Mouse (Mus musculus) forebrain, embryonic 12.5 days (tissue): ENCODE measurements at regions not wholly inside any gene's neighbourhood (a gene's known extent, or its start where the extent isn't known, plus 50 kb on each side); places are given as distances from the start of the nearest gene placed in this dataset.

Source experiments
- ATAC-seq: fragments of 200-750 bp; cut with Nextera tagmentation; 2 replicates; pipeline ENCODE4 v1.8.0; 2017; ENCODE audit warnings: moderate TSS enrichment; ENCODE audit not compliant: low FRiP score
- H3K27ac ChIP-seq: fragments of 300-500 bp; sonication (generic); 2 replicates; pipeline ENCODE4 v1.5.1; 2016; ENCODE audit warnings: mild to moderate bottlenecking
- H3K27me3 ChIP-seq: fragments of 300-500 bp; sonication (generic); 2 replicates; pipeline ENCODE4 v1.6.1; 2016; ENCODE audit warnings: mild to moderate bottlenecking
- H3K36me3 ChIP-seq: fragments of 300-500 bp; sonication (generic); replicated peaks from 2 replicates; pipeline ENCODE4 v1.6.1; 2016; ENCODE audit warnings: mild to moderate bottlenecking
- H3K4me1 ChIP-seq: fragments of 300-500 bp; sonication (generic); 2 replicates; pipeline ENCODE4 v1.6.1; 2016
- H3K4me2 ChIP-seq: fragments of 300-500 bp; sonication (generic); 2 replicates; pipeline ENCODE4 v1.6.1; 2016; ENCODE audit warnings: mild to moderate bottlenecking, moderate library complexity
- H3K4me3 ChIP-seq: fragments of 300-500 bp; sonication (generic); replicated peaks from 2 replicates; pipeline ENCODE4 v1.5.1; 2016; ENCODE audit warnings: mild to moderate bottlenecking
- H3K9ac ChIP-seq: fragments of 300-500 bp; sonication (generic); 2 replicates; pipeline ENCODE4 v1.6.1; 2016; ENCODE audit warnings: mild to moderate bottlenecking
- H3K9me3 ChIP-seq: fragments of 300-500 bp; sonication (generic); 2 replicates; pipeline ENCODE4 v1.6.1; 2016
- WGBS: fragments of 180-500 bp; shearing (Covaris S2); methylation state at CpG from one replicate; pipeline ENCODE4 v1.1.7; 2016; 5-methylcytosine and 5-hydroxymethylcytosine counted together

DNA sequence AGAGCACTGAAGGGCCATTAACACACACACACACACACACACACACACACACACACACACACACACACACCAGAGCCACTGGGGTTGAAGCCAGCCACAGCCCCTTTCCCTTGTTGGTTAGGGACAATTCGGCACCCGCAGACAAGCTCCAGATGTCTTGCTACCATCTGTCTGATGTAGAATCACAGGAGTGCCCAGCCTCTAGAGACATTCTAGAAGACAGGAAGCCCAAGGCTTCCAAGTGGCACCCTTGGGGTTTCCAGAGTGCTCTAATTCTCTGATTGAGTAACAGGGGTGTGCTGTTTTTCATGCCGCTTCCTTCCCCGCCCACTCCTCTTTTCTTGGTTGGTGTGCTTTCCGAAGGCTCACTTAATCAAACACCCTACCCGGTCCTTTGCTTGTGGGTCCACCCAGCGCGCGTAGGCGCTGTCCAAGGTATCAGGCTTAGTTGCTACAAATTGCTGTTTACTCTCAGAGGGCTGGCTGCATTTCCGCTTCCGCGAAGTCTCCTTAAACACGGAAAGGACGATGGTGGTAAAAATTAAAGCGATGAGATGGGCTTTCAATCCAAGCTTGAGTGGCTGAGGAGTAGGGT lies 59.5 kb upstream of the Zbtb18 start:
- H3K9me3 ChIP-seq, result no peaks in the 10 kb centered on the region
- H3K27me3 ChIP-seq, result no peaks in the 10 kb centered on the region
- peaks cover 8% of the 10 kb centered on the region; the same call in 1 of the 2 replicates for H3K4me1 ChIP-seq
- 21% methylated on average over 16 of the region's 16 CpGs for WGBS
- no peak overlapping the region for H3K4me3 ChIP-seq
- peak; percentile 30; the same call in 1 of the 2 replicates for ATAC-seq
- H3K36me3 ChIP-seq, result no peaks in the 10 kb centered on the region
- H3K27ac ChIP-seq, result no peak overlapping the region
- no peak overlapping the region for H3K9ac ChIP-seq
- no peak overlapping the region for H3K4me2 ChIP-seq

DNA sequence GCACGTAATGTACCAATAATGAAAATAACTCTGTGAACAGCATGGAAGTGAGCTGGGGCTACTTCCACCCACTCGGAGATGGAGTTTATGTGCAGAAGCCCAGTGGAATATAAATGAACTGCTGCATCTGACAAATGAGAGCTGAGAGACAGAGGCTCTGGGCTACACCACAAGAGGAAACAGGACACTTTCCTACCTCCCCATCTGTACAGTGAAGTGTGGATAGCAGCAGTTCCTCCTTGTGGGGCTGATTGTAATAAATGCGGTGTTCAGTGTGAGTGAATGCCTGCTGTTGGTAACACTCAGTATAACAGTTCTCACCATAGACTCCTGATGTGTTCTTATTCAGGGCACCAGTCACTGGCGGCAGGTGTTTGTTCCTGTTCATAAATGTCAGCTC lies 60.0 kb upstream of the Zbtb18 start:
- peak; percentile 67 for ATAC-seq
- no peak overlapping the region for H3K4me2 ChIP-seq
- WGBS, result 81% methylated on average over 4 of the region's 4 CpGs

DNA sequence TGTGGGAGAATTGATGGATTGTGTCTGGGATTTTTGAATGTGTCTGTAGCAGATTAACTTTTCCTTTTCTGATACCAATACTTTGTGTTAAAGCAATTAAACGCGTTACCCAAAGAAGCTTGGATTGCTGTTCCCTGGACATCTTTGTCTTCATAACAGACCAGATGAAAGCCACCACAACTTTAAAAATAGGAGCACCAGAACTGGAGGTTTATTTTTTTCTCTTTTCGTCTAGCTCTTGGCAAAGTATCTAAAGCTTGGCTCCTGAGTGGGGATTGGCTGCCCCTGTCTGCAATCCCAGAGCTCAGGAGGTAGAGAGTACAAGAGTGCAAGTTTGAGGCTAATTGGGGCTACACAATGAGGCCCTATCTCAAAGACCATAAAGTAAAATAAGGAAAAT lies 64.0 kb upstream of the Zbtb18 start:
- H3K4me2 ChIP-seq, result no peak overlapping the region
- no peak for ATAC-seq

More for the DNA sequence above, 60.0 kb upstream of the Zbtb18 start:
- H3K4me3 ChIP-seq, result no peak overlapping the region
- H3K27ac ChIP-seq, result no peak overlapping the region
- peaks cover 10% of the 10 kb centered on the region; the same call in 1 of the 2 replicates for H3K4me1 ChIP-seq
- H3K36me3 ChIP-seq, result no peaks in the 10 kb centered on the region
- H3K9me3 ChIP-seq, result no peaks in the 10 kb centered on the region
- H3K9ac ChIP-seq, result no peak overlapping the region
- H3K27me3 ChIP-seq, result no peaks in the 10 kb centered on the region

DNA sequence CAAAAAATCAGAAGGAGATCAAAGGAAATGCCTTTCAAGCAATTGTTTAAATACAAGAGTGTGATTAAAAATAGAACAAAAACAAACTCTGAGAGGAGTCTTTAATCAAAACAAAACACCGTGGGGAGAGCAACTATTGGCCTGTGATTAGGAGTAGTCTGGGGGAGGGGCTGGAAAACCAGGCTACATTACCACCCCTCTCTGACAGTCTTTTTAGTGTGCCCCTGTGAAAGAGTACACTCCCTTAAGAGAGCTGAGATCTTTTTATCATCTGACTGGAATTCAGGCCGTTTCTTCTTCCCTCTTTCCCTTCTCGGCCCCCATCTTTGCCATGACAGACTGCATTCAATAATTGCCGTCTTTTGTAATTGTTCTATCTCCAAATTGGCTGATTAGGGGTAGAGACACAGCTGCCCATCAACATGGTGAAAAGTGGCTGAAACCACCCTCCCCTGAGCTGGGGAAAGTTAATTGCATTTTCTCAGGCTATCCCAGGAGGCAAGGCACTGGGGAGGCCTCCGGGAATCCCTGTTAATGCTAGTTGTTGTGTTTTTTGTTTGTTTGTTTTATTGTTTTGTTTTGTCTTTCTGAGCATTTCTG lies 68.8 kb upstream of the Zbtb18 start:
- peak; percentile 90 for ATAC-seq
- peak overlapping the region; percentile 24 for H3K4me2 ChIP-seq
- H3K9ac ChIP-seq, result peak overlapping the region; percentile 17; the same call in 1 of the 2 replicates
- no peak overlapping the region for H3K4me3 ChIP-seq
- H3K27me3 ChIP-seq, result no peaks in the 10 kb centered on the region
- peak overlapping the region; percentile 57 for H3K27ac ChIP-seq
- peaks cover 23% of the 10 kb centered on the region for H3K4me1 ChIP-seq
- no peaks in the 10 kb centered on the region for H3K36me3 ChIP-seq
- H3K9me3 ChIP-seq, result no peaks in the 10 kb centered on the region
- WGBS, result 2% methylated on average over 5 of the region's 5 CpGs

More for the DNA sequence above, 64.0 kb upstream of the Zbtb18 start:
- Histone ChIP-seq H3K4me1 (peaks cover 24% of the 10 kb centered on the region), H3K4me3 (no peak overlapping the region), H3K9ac (no peak overlapping the region), H3K27me3 (no peaks in the 10 kb centered on the region), H3K36me3 (no peaks in the 10 kb centered on the region), H3K27ac (no peak overlapping the region), H3K9me3 (no peaks in the 10 kb centered on the region)
- WGBS, result 66% methylated on average over 3 of the region's 3 CpGs

DNA sequence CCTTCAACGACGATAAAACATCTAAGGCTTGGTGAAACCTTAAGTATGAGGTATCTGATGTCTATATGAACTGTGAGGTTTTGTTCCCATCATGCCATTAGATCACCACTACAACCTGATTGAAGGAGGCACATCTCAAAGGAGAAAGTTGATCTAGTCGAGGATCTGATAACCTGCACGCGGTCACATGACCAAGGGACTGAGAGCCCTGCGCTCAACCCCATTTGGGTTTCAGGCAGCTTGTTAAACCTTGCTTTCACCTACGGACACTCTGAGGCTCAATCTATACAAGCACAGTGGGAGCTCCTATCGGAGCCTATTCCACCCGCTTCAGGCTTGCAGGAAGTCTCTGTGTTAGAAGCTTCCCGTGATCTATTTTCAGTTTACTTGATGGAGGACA lies 70.1 kb upstream of the Zbtb18 start:
- Histone ChIP-seq H3K9me3 (no peaks in the 10 kb centered on the region), H3K4me1 (peaks cover 23% of the 10 kb centered on the region), H3K27me3 (no peaks in the 10 kb centered on the region), H3K36me3 (no peaks in the 10 kb centered on the region), H3K4me3 (no peak overlapping the region), H3K9ac (no peak overlapping the region), H3K4me2 (no peak overlapping the region), H3K27ac (no peak overlapping the region)
- 58% methylated on average over 10 of the region's 10 CpGs for WGBS
- no peak for ATAC-seq

DNA sequence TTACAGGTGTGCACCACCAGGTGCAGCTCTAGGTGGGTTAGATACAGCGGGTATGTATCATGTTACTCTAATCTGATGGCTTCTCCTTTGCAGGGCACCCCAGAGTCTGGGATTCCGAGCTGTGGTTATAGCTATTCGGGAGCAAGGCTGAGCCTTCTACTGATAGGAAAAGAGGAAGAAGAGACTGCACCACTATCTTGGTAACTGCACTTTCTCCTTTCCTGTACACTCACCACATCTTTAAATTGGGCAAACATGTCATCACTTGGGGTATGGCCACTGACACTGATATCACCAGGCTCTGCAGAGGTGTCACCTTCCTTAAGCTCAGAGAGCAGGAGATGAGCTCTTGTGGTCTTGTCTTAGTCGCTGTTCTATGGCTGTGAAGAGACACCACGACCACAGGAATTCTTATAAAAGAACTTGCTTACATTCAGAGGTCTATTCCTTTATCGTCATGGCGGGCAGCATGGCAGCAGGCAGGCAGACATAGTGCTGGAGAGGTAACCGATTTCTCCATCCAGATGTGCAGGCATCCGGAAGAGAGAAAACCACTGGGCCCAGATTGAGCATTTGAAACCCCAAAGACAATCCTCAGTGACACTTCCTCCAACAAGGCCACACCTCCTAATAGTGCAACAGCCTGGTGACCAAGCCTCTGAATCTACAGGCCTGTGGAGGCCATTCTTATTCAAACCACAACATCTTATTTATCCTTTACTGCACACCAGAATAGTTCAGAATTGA lies 74.1 kb upstream of the Zbtb18 start:
- Histone ChIP-seq H3K4me3 (no peak overlapping the region), H3K36me3 (no peaks in the 10 kb centered on the region), H3K27ac (no peak overlapping the region), H3K9me3 (no peaks in the 10 kb centered on the region), H3K27me3 (no peaks in the 10 kb centered on the region), H3K4me1 (peaks cover 15% of the 10 kb centered on the region), H3K4me2 (no peak overlapping the region), H3K9ac (no peak overlapping the region)
- no peak for ATAC-seq
- WGBS, result 92% methylated on average over 9 of the region's 9 CpGs

DNA sequence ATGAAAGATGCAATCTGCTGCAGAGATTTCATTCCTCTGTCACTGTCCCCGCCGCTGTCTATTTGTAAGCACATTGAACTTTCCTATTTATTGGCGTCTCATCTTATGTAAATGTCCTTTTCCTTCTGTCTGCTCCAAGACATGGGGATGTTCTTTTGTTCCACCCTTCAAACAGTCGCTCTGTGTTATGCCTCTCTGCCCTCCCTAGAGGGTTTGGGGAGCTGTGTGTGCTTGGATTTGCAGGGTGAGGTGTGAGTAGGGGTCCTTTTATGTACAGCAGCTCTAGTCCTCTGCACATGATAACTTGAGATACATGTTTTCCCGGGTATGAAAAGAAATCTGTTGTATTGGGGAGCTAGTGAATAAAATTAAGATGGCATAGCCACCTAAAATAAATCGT lies 75.2 kb upstream of the Zbtb18 start:
- WGBS, result 44% methylated on average over 6 of the region's 6 CpGs
- no peak overlapping the region for H3K4me2 ChIP-seq
- H3K4me3 ChIP-seq, result no peak overlapping the region
- no peak overlapping the region; the same call in 1 of the 2 replicates for H3K9ac ChIP-seq
- H3K4me1 ChIP-seq, result peaks cover 10% of the 10 kb centered on the region
- ATAC-seq, result no peak
- 0 out of 2 replicates have a peak overlapping the region, but pooled peaks have one; percentile 1 for H3K27ac ChIP-seq
- H3K36me3 ChIP-seq, result no peaks in the 10 kb centered on the region
- H3K27me3 ChIP-seq, result no peaks in the 10 kb centered on the region
- H3K9me3 ChIP-seq, result no peaks in the 10 kb centered on the region

DNA sequence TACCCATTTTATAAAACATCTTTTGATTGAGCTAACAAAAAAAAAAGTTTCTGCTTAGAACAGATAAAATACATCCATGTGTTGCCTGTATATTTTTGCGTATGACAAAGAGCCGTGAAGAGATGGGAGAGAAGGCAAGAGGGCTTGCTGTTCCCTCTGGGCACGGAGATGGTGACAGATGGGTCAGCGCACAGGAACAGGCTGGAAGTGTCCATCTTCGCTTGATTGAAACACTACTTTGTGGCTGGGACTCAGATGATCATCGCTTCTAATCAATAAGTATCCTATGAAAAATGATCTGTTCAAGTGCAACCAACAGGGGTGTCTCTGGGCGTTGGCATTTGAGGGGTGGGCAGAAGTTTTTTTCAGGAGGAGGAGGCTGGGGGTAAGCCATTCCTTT lies 75.7 kb upstream of the Zbtb18 start:
- no peaks in the 10 kb centered on the region for H3K36me3 ChIP-seq
- ATAC-seq, result 0 out of 2 replicates have a peak, but pooled peaks have one; percentile 51
- no peaks in the 10 kb centered on the region for H3K9me3 ChIP-seq
- 68% methylated on average over 7 of the region's 7 CpGs for WGBS
- no peak overlapping the region for H3K9ac ChIP-seq
- H3K4me1 ChIP-seq, result peaks cover 10% of the 10 kb centered on the region
- 0 out of 2 replicates have a peak overlapping the region, but pooled peaks have one; percentile 1 for H3K27ac ChIP-seq
- no peak overlapping the region for H3K4me2 ChIP-seq
- no peaks in the 10 kb centered on the region for H3K27me3 ChIP-seq
- no peak overlapping the region for H3K4me3 ChIP-seq

DNA sequence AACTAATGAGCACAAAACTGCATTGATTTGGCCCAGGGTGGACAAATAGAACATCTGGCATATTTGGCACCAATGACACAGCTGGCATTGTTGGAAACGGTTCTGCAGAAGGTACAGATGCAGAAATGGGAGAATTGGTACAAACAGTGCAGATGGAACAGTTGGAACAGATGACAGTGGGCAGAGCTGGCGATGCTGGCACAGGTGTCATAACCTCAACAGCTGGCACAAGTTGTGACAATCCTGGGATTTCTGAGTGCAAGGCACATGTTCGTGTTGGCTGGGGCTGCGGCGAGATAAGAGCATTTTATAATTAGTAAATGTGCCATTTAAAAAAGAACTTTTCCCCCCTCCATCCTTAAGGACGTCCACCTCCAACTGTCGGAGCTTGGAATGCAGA lies 77.8 kb upstream of the Zbtb18 start:
- H3K4me2 ChIP-seq, result no peak overlapping the region
- H3K27me3 ChIP-seq, result no peaks in the 10 kb centered on the region
- no peaks in the 10 kb centered on the region for H3K36me3 ChIP-seq
- peaks cover 10% of the 10 kb centered on the region for H3K4me1 ChIP-seq
- no peaks in the 10 kb centered on the region for H3K9me3 ChIP-seq
- no peak overlapping the region for H3K27ac ChIP-seq
- no peak for ATAC-seq
- 81% methylated on average over 7 of the region's 7 CpGs for WGBS
- no peak overlapping the region for H3K9ac ChIP-seq
- no peak overlapping the region for H3K4me3 ChIP-seq

DNA sequence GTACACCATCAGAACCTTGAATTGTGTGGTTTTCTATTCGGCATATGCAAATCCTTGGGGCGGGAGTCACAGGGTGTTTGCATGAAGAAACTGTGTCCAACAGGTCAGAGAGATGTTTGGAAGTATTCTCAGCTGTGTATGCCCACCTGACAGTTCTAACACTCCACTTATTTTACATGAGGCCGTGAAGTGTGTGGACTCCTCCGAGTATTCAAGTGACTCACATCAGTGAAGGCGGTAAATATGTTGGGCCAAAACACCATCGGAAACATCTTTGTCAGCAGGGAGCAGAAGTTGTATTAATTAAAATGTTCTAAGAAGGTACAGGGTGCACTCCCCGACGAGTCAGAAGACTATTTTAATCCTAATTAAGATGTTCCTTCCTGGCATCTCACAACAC lies 79.8 kb upstream of the Zbtb18 start:
- Histone ChIP-seq H3K27ac (no peak overlapping the region), H3K4me3 (no peak overlapping the region), H3K9ac (no peak overlapping the region), H3K9me3 (no peaks in the 10 kb centered on the region), H3K4me1 (peaks cover 10% of the 10 kb centered on the region), H3K27me3 (no peaks in the 10 kb centered on the region), H3K36me3 (no peaks in the 10 kb centered on the region), H3K4me2 (no peak overlapping the region)
- 91% methylated on average over 8 of the region's 8 CpGs for WGBS
- no peak for ATAC-seq

DNA sequence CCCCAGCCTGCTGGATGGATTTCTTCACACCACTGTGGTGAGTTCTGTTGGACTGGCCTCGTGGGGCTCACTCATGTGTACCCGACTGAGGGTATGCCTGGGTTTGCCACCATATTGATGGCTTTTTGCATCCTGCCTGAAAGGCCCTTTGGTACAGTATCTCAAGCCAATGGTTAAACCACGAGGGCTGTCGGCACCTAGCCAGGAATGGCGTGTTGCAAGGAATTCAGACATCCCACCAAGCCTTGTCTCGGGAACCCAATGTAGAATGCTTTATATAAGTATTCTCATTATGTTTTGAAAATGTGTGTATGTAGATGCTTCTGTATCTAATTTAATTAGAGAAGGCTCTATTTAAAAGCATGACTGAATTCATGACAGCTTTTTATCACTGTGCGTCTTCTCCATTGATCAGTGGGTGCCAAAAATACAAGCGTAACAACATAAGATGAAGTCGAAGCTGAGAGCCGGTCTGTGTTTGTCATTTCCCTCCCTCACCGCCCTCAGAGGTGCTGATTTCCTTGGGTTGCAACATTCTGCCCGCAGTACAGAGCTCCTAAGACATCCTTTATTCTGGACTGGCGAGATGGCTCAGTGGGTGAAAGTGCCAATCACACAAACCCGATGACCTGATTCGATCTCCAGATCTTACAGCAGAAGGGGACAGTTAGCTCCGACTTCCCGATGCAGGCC lies 90.5 kb upstream of the Akt3 start:
- Histone ChIP-seq H3K9me3 (no peaks in the 10 kb centered on the region), H3K36me3 (no peaks in the 10 kb centered on the region), H3K9ac (no peak overlapping the region), H3K27ac (no peak overlapping the region), H3K4me2 (no peak overlapping the region), H3K27me3 (peaks cover 3% of the 10 kb centered on the region; the same call in 1 of the 2 replicates), H3K4me1 (peaks cover 13% of the 10 kb centered on the region), H3K4me3 (no peak overlapping the region)
- ATAC-seq, result no peak
- WGBS, result 96% methylated on average over 17 of the region's 17 CpGs

DNA sequence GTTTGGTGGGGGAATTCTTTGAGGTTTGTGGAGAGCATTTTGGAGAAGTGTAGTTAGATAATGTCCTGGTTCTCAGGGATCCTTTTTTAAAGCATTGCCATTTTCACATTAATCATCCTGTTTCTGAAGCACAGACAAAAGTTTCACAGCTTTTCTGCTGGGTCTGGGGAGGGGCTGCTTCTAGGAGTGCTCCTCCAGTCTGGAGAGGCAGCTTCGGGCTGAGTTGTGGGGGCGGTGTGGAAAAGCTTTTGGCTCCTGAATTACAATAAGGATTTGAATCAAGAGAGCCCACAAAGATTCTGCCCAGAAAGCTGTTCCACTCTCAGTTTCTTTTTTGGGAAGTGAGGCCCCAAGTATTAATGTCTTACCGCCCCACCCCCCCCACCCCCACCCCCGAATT lies 89.2 kb upstream of the Akt3 start:
- WGBS, result 19% methylated on average over 4 of the region's 4 CpGs
- Histone ChIP-seq H3K4me2 (no peak overlapping the region), H3K27ac (peak overlapping the region; percentile 46; the same call in 1 of the 2 replicates), H3K36me3 (no peaks in the 10 kb centered on the region), H3K27me3 (peaks cover 3% of the 10 kb centered on the region; the same call in 1 of the 2 replicates), H3K4me1 (peaks cover 17% of the 10 kb centered on the region), H3K9ac (no peak overlapping the region), H3K9me3 (no peaks in the 10 kb centered on the region), H3K4me3 (no peak overlapping the region)
- ATAC-seq, result no peak
